In the genomic region with DNA sequence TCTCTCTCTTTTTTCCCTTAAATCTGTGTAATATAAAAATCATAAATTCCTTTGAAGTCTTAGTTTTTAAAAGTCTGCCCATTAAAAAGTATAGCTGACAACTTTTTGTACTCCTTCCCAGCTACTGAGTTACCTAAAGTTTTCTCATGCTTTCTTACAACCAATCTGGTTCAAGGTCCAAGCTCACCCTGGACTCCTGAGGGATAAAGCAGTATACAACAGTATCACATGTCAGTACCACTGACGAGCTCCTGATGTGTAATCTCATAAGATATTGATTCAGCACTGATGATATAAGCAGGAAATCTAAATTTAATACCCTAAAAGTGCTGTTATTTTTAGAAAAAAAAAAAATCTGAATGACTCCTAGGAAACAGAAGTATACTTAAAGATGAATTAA, we compare ENCODE assay signal across 26 mouse cellular contexts. TPM values are rescaled to one million over a fixed set of nuclear protein-coding genes. Genes with fewer than 3 reads are reported as not detected.
DNase-seq lines count a peak whose midpoint lies in the region; ATAC-seq and TF ChIP-seq lines count a peak whose summit lies in the region.
"Had no signal": no experiment of that assay in that cellular context is flagged by ENCODE, and none has a peak within 500 bp of the region (broad histone marks: within the 10 kb centered on the region; RNA-seq: fewer than 3 reads in every experiment).

No protein-coding gene starts in this region.

- no peaks in the 10 kb centered on the region; the same call in 1 of the 2 replicates for H3K79me2 ChIP-seq in heart, adult 2 months (replicated peaks; ENCODE audit: control insufficient read depth, insufficient read depth, low read length)

- TF ChIP-seq CTCF in heart, adult 2 months (IDR thresholded peaks at IDR 0.05): no peak
- TF ChIP-seq CTCF in liver, postnatal 0 days (IDR thresholded peaks at IDR 0.05; ENCODE audit: low read depth): no peak
- TF ChIP-seq CTCF in cerebellum, adult 2 months (IDR thresholded peaks at IDR 0.05; ENCODE audit: borderline replicate concordance, insufficient read depth, low read depth, low read length): no peak

- TF ChIP-seq POLR2A in heart, adult 2 months (IDR thresholded peaks at IDR 0.05; ENCODE audit: insufficient read depth, low read depth, low read length): no peak
- TF ChIP-seq POLR2A in cerebellum, adult 2 months (IDR thresholded peaks at IDR 0.05; ENCODE audit: borderline replicate concordance, insufficient read depth, low read length): no peak

- no peak for TF ChIP-seq EP300 in heart, adult 2 months (IDR thresholded peaks at IDR 0.05; ENCODE audit: insufficient read depth, low read depth, low read length)
- TF ChIP-seq EP300 in liver, postnatal 0 days (IDR thresholded peaks at IDR 0.05; ENCODE audit: low read depth): no peak

- DNase-seq in heart, adult 2 months: no peak
- DNase-seq in heart, embryonic 10.5 days (ENCODE audit: low spot score): no peak
- no peak for DNase-seq in liver, postnatal 0 days
- no peak for DNase-seq in liver
- DNase-seq in cerebellum, adult 2 months: no peak
- DNase-seq: adrenal gland, adult 2 months; adrenal gland, postnatal 10 days; adrenal gland, postnatal 25 days; cerebellum, adult 11 months; cerebellum, adult 18-20 months; cerebellum, adult 9-10 months; cerebellum, postnatal 10 days; cerebellum, postnatal 25 days; forebrain, postnatal 0 days had no signal

- intact Hi-C loops in heart, adult 2 months (cut with DNase I): no loop called here

- H3K36me3 ChIP-seq in heart, adult 2 months (ENCODE audit: control insufficient read depth, insufficient read depth, low read length): peaks cover 24% of the 10 kb centered on the region
- no peaks in the 10 kb centered on the region for H3K36me3 ChIP-seq in heart, embryonic 10.5 days
- no peaks in the 10 kb centered on the region for H3K36me3 ChIP-seq in liver, postnatal 0 days (replicated peaks; ENCODE audit: insufficient read depth, low read length)
- H3K36me3 ChIP-seq: embryonic facial prominence, embryonic 12.5 days; forebrain, embryonic 15.5 days had no signal

- WGBS in heart, adult 2 months: 35% methylated on average over 1 of the region's 1 CpGs
- 71% methylated on average over 1 of the region's 1 CpGs for WGBS in heart, embryonic 10.5 days
- 43% methylated on average over 1 of the region's 1 CpGs for WGBS in liver, postnatal 0 days (ENCODE audit: insufficient replicate concordance)
- 82% methylated on average over 1 of the region's 1 CpGs for WGBS in cerebellum, adult 2 months

- peaks cover 5% of the 10 kb centered on the region for H3K4me1 ChIP-seq in heart, adult 2 months (ENCODE audit: control insufficient read depth, insufficient read depth, low read length)
- H3K4me1 ChIP-seq in heart, embryonic 10.5 days: peaks cover 39% of the 10 kb centered on the region
- H3K4me1 ChIP-seq in liver, postnatal 0 days (ENCODE audit: insufficient read depth): no peaks in the 10 kb centered on the region; the same call in 1 of the 2 replicates
- no peaks in the 10 kb centered on the region for H3K4me1 ChIP-seq in cerebellum, adult 2 months (ENCODE audit: control insufficient read depth, insufficient read depth, low read length)
- H3K4me1 ChIP-seq: forebrain, embryonic 13.5 days had no signal

- H3K27ac ChIP-seq in heart, adult 2 months: peak overlapping the region; percentile 73; the same call in 1 of the 2 replicates
- no peak overlapping the region for H3K27ac ChIP-seq in heart, embryonic 10.5 days
- H3K27ac ChIP-seq in liver, postnatal 0 days (ENCODE audit: low read depth): peak overlapping the region; percentile 86; the same call in 1 of the 2 replicates
- H3K27ac ChIP-seq in cerebellum, adult 2 months (ENCODE audit: insufficient read depth, low read length): no peak overlapping the region
- H3K27ac ChIP-seq: embryonic facial prominence, embryonic 10.5 days; embryonic facial prominence, embryonic 12.5 days; forebrain, embryonic 13.5 days; forebrain, embryonic 15.5 days had no signal

- H3K4me2 ChIP-seq in liver, postnatal 0 days (ENCODE audit: low read depth, low read length): no peak overlapping the region
- H3K4me2 ChIP-seq: embryonic facial prominence, embryonic 12.5 days; forebrain, embryonic 13.5 days; forebrain, embryonic 15.5 days had no signal

- H3K9ac ChIP-seq in heart, adult 2 months (ENCODE audit: low read depth, low read length): no peak overlapping the region
- H3K9ac ChIP-seq in liver, postnatal 0 days (replicated peaks): no peak overlapping the region
- H3K9ac ChIP-seq: embryonic facial prominence, embryonic 12.5 days; forebrain, embryonic 13.5 days; forebrain, embryonic 15.5 days; forebrain, postnatal 0 days had no signal

- H3K27me3 ChIP-seq in heart, adult 2 months (ENCODE audit: control insufficient read depth, insufficient read depth, low read length): 0 out of 2 replicates have a peak, but pooled peaks cover 2% of the 10 kb centered on the region
- no peaks in the 10 kb centered on the region for H3K27me3 ChIP-seq in heart, embryonic 10.5 days (ENCODE audit: insufficient read depth, poor library complexity, severe bottlenecking)
- H3K27me3 ChIP-seq in liver, postnatal 0 days (ENCODE audit: insufficient read depth, low read length): no peaks in the 10 kb centered on the region
- H3K27me3 ChIP-seq in cerebellum, adult 2 months (ENCODE audit: control insufficient read depth, insufficient read depth, low read length): no peaks in the 10 kb centered on the region
- H3K27me3 ChIP-seq: embryonic facial prominence, embryonic 12.5 days; forebrain, embryonic 13.5 days; forebrain, embryonic 15.5 days had no signal

- no peak for ATAC-seq in liver, postnatal 0 days
- ATAC-seq: forebrain, embryonic 13.5 days; forebrain, embryonic 15.5 days; forebrain, postnatal 0 days had no signal

- H3K9me3 ChIP-seq in heart, embryonic 10.5 days: no peaks in the 10 kb centered on the region
- no peaks in the 10 kb centered on the region for H3K9me3 ChIP-seq in liver, postnatal 0 days (ENCODE audit: low read length)
- H3K9me3 ChIP-seq: embryonic facial prominence, embryonic 10.5 days; embryonic facial prominence, embryonic 12.5 days; forebrain, embryonic 13.5 days; forebrain, embryonic 15.5 days had no signal

- no peak overlapping the region for H3K4me3 ChIP-seq in heart, adult 2 months
- H3K4me3 ChIP-seq in heart, embryonic 10.5 days: no peak overlapping the region
- H3K4me3 ChIP-seq in liver, postnatal 0 days (ENCODE audit: low read depth, low read length): no peak overlapping the region
- H3K4me3 ChIP-seq in cerebellum, adult 2 months (replicated peaks; ENCODE audit: insufficient read depth, low read depth, low read length): no peak overlapping the region
- H3K4me3 ChIP-seq: embryonic facial prominence, embryonic 10.5 days; embryonic facial prominence, embryonic 12.5 days; forebrain, embryonic 13.5 days; forebrain, embryonic 15.5 days had no signal

RNA-seq across cellular contexts. Expression of a gene that starts 12.2 kb away (rescaled TPM):
- total RNA-seq in heart, adult 2 months (2021): 10 to 100 TPM; 58.4 to 62.5 TPM
- polyA plus RNA-seq in heart, adult 2 months (2012; rRNA removed): 13.8 and 38.2 TPM in 2 replicates
- 48.0 and 48.9 TPM in 2 replicates for polyA plus RNA-seq in heart, embryonic 10.5 days (2016; fragmentation: Nextera tagmentation; extraction: Ambion mirVana)
- 4.7 and 5.0 TPM in 2 replicates for polyA plus RNA-seq in liver, postnatal 0 days (2015; fragmentation: Nextera tagmentation; extraction: Ambion mirVana)
- 23.3 and 24.3 TPM in 2 replicates for polyA plus RNA-seq in cerebellum, adult 2 months (2012; rRNA removed)

RNA-seq across cellular contexts. Expression of a gene that starts 31.6 kb away (rescaled TPM):
- not detected for total RNA-seq in heart, adult 2 months (2021)
- polyA plus RNA-seq in heart, adult 2 months (2012; rRNA removed): not detected in 2 replicates
- polyA plus RNA-seq in heart, embryonic 10.5 days (2016; fragmentation: Nextera tagmentation; extraction: Ambion mirVana): not detected in 2 replicates
- polyA plus RNA-seq in liver, postnatal 0 days (2015; fragmentation: Nextera tagmentation; extraction: Ambion mirVana): not detected in 2 replicates
- not detected in 2 replicates for polyA plus RNA-seq in cerebellum, adult 2 months (2012; rRNA removed)
- total RNA-seq: adrenal gland, adult 2 months; adrenal gland, postnatal 10 days; adrenal gland, postnatal 25 days; adrenal gland, postnatal 4 days; ES-E14; forebrain, postnatal 0 days; MEL had no signal
- polyA plus RNA-seq: adrenal gland, adult 2 months; brain, embryonic 14.5 days; C2C12; cortical plate, adult 2 months; embryonic facial prominence, embryonic 10.5 days; embryonic facial prominence, embryonic 12.5 days; embryonic facial prominence, embryonic 14.5 days; forebrain, embryonic 11.5 days; forebrain, embryonic 13.5 days; forebrain, embryonic 15.5 days; forebrain, postnatal 0 days had no signal

Comparison
In these comparisons a context has a peak if more than half of its experiments do, and no peak if none do; other contexts are left out.
1. H3K27ac ChIP-seq: peak in heart, adult 2 months (single experiment) and liver, postnatal 0 days (single experiment); none in heart, embryonic 10.5 days (single experiment) and cerebellum, adult 2 months (single experiment).